In genomic region chr9:37456481-37456910, GRCm38 (mm10) we compare ENCODE assay signal across 7 mouse cellular contexts. TPM values are rescaled to one million over a fixed set of nuclear protein-coding genes. Genes with fewer than 3 reads are reported as not detected.
DNase-seq lines count a peak whose midpoint lies in the region; ATAC-seq lines count a peak whose summit lies in the region.

No protein-coding gene starts in this region.

- WGBS in hindbrain, embryonic 12.5 days, result under 1% methylated on average over 18 of the region's 20 CpGs
- WGBS in limb, embryonic 13.5 days, result under 1% methylated on average over 20 of the region's 20 CpGs

- H3K4me2 ChIP-seq in hindbrain, embryonic 12.5 days (replicated peaks), result peak overlapping the region; percentile 44
- H3K4me2 ChIP-seq in limb, embryonic 13.5 days (replicated peaks), result peak overlapping the region; percentile 61

- no peaks in the 10 kb centered on the region for H3K36me3 ChIP-seq in hindbrain, embryonic 12.5 days
- H3K36me3 ChIP-seq in limb, embryonic 13.5 days, result no peaks in the 10 kb centered on the region

- DNase-seq in ovary, postnatal 36 days (ENCODE audit: low spot score), result peak; percentile 11
- DNase-seq in ovary, postnatal 10 days (ENCODE audit: low spot score), result no peak
- DNase-seq in embryo, embryonic 10.5 days (ENCODE audit: low spot score), result peak; percentile 64
- DNase-seq in right cerebral cortex, postnatal 10 days (ENCODE audit: low spot score in 2 of 2), result peak; percentile 78 to 83

- H3K9me3 ChIP-seq in hindbrain, embryonic 12.5 days (replicated peaks), result no peaks in the 10 kb centered on the region
- H3K9me3 ChIP-seq in limb, embryonic 13.5 days, result no peaks in the 10 kb centered on the region

- H3K4me3 ChIP-seq in hindbrain, embryonic 12.5 days, result peak overlapping the region; percentile 24
- H3K4me3 ChIP-seq in limb, embryonic 13.5 days, result peak overlapping the region; percentile 33

- H3K27ac ChIP-seq in hindbrain, embryonic 12.5 days, result peak overlapping the region; percentile 58
- H3K27ac ChIP-seq in limb, embryonic 13.5 days, result no peak overlapping the region

- ATAC-seq in hindbrain, embryonic 12.5 days (ENCODE audit: low FRiP score), result peak; percentile 57
- 0 out of 2 replicates have a peak, but pooled peaks have one; percentile 22 for ATAC-seq in limb, embryonic 13.5 days (ENCODE audit: low FRiP score, low read depth)
- no peak for ATAC-seq in activated CD4-positive, CD25-positive, alpha-beta regulatory T cell, adult 4 months

- peaks cover 87% of the 10 kb centered on the region for H3K27me3 ChIP-seq in hindbrain, embryonic 12.5 days
- H3K27me3 ChIP-seq in limb, embryonic 13.5 days, result peaks cover 99% of the 10 kb centered on the region

- H3K4me1 ChIP-seq in hindbrain, embryonic 12.5 days, result peaks cover 58% of the 10 kb centered on the region
- H3K4me1 ChIP-seq in limb, embryonic 13.5 days, result peaks cover 32% of the 10 kb centered on the region

- H3K9ac ChIP-seq in hindbrain, embryonic 12.5 days, result no peak overlapping the region
- peak overlapping the region; percentile 31; the same call in 1 of the 2 replicates for H3K9ac ChIP-seq in limb, embryonic 13.5 days

RNA-seq across cellular contexts. Expression of gene Robo3, which starts 23.4 kb away (rescaled TPM):
- polyA plus RNA-seq in hindbrain, embryonic 12.5 days (2016; fragmentation: Nextera tagmentation; extraction: Ambion mirVana), result 155 and 187 TPM in 2 replicates
- 0.05 and 0.10 TPM in 2 replicates for polyA plus RNA-seq in limb, embryonic 13.5 days (2015; fragmentation: Nextera tagmentation; extraction: Ambion mirVana)
- polyA plus RNA-seq in activated CD4-positive, CD25-positive, alpha-beta regulatory T cell, adult 4 months (2017; shearing (Covaris generic)), result not detected

RNA-seq across cellular contexts. Expression of gene Msantd2, which starts 32.6 kb away (rescaled TPM):
- 50.7 TPM in 2 replicates for polyA plus RNA-seq in hindbrain, embryonic 12.5 days (2016; fragmentation: Nextera tagmentation; extraction: Ambion mirVana)
- 30.1 and 33.2 TPM in 2 replicates for polyA plus RNA-seq in limb, embryonic 13.5 days (2015; fragmentation: Nextera tagmentation; extraction: Ambion mirVana)
- polyA plus RNA-seq in activated CD4-positive, CD25-positive, alpha-beta regulatory T cell, adult 4 months (2017; shearing (Covaris generic)), result 1 to 10 TPM; 7.9 to 9.3 TPM

RNA-seq across cellular contexts. Expression of gene Robo4, which starts 54.8 kb away (rescaled TPM):
- polyA plus RNA-seq in hindbrain, embryonic 12.5 days (2016; fragmentation: Nextera tagmentation; extraction: Ambion mirVana), result 8.0 and 12.0 TPM in 2 replicates
- polyA plus RNA-seq in limb, embryonic 13.5 days (2015; fragmentation: Nextera tagmentation; extraction: Ambion mirVana), result 10.3 and 11.9 TPM in 2 replicates
- not detected for polyA plus RNA-seq in activated CD4-positive, CD25-positive, alpha-beta regulatory T cell, adult 4 months (2017; shearing (Covaris generic))

Comparison
In these comparisons a context has a peak if more than half of its experiments do, and no peak if none do; other contexts are left out.
1. RNA of gene Robo3, which starts 23.4 kb away (polyA plus RNA-seq): 155 to 187 TPM in hindbrain, embryonic 12.5 days; 0.05 to 0.10 TPM in limb, embryonic 13.5 days and not detected in activated CD4-positive, CD25-positive, alpha-beta regulatory T cell, adult 4 months; every median in the first group is over 100 times any median in the second.